Mouse (Mus musculus) megakaryocyte-erythroid progenitor cell, adult 5-6 weeks (primary cell): ENCODE data around the gene Dclre1b. TPM values are rescaled to one million over a fixed set of nuclear protein-coding genes. Genes with fewer than 3 reads are reported as not detected.
"Not testable (repeated sequence)": the region's sequence is repeated elsewhere in the genome, so short reads cannot be mapped to it uniquely, and the experiment has no call there.

Source experiments
- ATAC-seq: replicated peaks from 2 replicates; pipeline ENCODE4 v1.8.0; 2016; ENCODE audit warnings: mild to moderate bottlenecking, inconsistent platforms; ENCODE audit not compliant: severe bottlenecking, poor library complexity, low FRiP score, low TSS enrichment
- total RNA-seq, 2 experiments: library from RNA; stranded (forward) in 1 of 2; stranded (reverse) in 1 of 2; fragments of 200-1000, 215-1000 nt in 1 of 2; fragments of >200 nt in 1 of 2; fragmentation: Nextera tagmentation in 1 of 2; gene quantifications; 2 replicates each; pipeline ENCODE4 v1.2.3; 2014 to 2017

Dclre1b gene
- total RNA-seq (2014; fragmentation: Nextera tagmentation) (17.9 and 25.4 TPM in 2 replicates), total RNA-seq (2017) (8.3 and 9.8 TPM in 2 replicates)

DNA sequence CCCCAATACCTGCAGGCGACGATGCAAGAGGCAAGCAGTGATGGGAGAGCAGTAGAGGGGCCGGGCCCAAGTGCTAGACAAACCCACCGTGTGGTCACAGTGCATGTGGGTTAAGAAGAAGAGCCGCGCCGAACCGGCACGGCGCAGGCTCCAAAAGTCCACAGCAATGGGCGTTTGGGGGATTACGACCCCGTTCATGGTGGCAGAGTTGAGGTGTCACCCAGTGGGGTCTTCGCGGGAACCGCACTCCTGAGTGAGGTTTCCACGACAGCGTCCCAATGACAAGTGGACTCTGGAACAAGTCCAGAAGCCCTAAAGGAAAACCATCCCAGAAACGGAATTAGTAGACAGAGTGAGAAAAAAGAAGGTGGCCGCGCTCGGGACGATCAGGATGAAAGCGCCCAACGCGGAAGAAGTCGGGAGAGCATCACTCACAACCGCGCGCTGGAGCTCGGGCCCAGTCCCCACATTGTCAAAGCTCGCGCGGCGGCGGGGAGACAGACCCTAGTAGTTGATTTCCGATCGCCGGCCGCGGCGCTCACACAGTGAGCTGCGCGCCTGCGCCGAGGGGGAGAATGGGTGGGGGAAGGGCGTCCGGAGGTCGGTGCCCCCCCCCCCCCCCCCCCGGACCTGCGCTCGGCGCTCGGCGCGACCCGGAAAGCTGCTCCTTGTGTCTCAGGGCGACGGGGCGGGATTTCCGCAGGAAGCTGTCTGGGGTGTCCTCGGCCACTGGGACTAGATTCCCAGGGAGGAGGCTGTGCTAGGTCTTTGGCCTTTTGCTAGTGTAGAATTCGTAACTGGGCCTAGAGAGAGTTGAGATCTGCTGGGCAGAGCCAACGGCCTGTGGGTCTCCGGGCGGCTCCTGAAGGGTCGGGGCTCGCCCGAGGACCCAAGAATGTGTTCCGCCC, at the start of gene Dclre1b, which contains the start of the genes Ap4b1 and Gm43064:
Gene Dclre1b, minus strand, starts transcription at position 554 of the 908 bp plus-strand sequence.
Gene Ap4b1, plus strand, starts transcription at position 630 of the 908 bp plus-strand sequence.
Gene Gm43064, plus strand, starts transcription at position 683 of the 908 bp plus-strand sequence.
- ATAC-seq, result peak; percentile 87

GRCm38 (mm10) chr3:103857977-103858563, 48.8 kb upstream of the Dclre1b start:
- ATAC-seq, result no peak

GRCm38 (mm10) chr3:103857036-103857805, 48.0 kb upstream of the Dclre1b start:
- no peak for ATAC-seq

DNA sequence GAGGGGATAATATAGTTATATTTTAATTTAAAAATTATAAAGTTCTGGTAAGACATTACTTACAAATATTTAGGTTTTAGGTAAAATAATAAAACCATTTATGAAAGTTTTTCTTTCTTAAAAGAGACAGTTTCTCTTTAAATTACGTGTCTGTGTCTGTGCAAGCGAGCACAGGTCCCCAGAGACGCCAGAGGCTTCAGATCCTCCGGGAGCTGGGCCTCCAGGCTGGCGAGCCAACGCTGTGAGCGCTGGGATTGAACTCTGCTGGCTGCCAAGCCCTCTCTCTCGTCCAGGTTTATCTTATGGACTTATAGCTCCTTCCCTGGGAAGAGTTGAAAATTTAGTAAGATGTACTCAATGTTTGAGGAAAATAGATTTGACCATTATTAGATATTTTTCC, 44.6 kb upstream of the Dclre1b start:
- ATAC-seq, result no peak

GRCm38 (mm10) chr3:103852565-103853299, 43.5 kb upstream of the Dclre1b start:
- peak; percentile 86 for ATAC-seq

GRCm38 (mm10) chr3:103851882-103852281, 42.6 kb upstream of the Dclre1b start:
- ATAC-seq, result no peak

DNA sequence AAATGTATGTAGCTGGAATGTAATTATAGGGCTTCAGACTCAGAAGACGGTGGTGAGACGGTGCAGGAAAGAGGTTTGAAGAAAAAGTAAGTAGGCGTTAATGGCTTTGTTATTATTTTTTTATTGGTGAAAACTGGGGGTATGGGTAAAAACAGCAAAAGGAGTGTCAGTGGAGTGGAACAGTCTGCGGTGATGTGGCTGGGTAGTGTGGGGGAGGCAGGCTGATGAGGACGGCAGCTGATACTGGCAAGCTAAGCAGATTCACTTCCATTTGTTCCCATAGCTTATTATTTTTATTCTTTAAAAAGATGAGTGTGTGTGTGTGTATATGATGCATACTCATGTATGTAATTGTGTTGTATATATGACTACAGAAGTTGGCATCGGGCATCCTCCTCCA, 42.2 kb upstream of the Dclre1b start:
- no peak for ATAC-seq

DNA sequence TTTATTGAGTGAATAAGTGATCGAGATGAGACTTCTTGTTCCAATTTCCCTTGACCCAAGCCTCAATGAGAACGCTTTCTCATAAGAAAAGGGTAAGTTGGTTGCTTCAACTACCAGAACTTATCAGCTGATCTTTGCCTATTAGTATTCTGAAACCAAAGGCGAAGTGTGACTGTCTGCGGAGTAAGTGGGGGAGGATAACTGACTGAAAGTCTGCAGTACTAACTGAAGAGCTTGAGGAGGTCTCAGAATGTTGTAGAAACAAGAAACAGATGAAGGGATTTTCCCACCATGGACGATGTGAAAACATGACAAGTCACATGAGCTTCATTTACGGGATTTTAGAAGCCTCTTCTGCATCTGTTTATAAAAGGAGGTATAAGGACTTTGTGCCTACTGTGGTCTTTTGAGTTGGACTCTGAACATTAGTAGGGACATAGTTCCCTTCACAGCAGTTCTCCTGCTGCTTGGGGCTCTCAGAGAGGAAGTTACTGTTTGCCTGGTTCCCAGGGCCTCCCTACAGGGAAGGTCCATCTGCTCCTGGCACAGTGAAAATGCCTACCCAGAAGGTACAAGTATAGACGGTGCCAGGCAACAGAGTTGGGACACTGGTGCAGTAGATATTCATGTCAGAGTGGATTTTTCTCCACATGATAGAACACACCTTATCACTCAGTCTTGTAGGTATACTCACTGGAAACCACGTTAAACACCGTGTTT, 41.6 kb upstream of the Dclre1b start:
- no peak; the same call in 1 of the 2 replicates for ATAC-seq

DNA sequence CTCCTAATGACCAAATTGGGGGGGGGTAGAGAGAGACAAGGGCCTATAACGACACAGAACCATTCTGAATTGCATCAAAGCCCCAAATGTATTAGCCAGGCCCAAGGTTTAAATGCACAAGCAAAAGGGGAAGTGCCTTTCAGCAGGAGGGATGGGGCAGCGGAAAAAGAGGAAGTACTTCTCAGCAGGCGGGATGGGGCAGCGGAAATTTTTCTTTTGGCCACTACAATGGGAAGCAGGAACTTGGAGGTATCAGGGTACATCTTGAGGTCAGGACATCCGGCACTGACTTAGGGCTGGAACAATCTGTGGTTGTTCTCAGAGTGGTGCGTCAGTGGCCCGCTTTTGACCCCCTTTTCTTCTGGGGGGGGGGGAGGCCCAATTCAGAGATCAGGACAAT, 31.7 kb upstream of the Dclre1b start:
- not testable (repeated sequence) for ATAC-seq

DNA sequence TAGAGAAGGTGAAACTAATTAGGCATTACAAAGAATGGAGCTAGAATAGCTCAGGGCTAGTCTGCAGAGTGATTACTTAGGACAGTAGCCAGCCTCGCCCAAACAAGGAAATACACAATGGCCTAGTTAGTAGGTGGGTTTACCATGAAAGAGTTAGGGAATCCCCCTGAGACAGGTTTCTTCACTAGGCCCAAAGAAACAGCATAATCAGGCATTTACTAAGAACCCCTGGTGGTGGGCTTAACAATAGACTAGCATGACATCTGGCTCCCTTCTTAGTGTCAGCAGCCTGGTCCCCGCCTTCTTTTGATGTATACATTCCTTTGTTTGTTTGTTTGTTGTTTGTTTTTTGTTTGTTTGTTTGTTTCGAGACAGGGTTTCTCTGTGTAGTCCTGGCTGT, 31.0 kb upstream of the Dclre1b start:
- not testable (repeated sequence) for ATAC-seq

DNA sequence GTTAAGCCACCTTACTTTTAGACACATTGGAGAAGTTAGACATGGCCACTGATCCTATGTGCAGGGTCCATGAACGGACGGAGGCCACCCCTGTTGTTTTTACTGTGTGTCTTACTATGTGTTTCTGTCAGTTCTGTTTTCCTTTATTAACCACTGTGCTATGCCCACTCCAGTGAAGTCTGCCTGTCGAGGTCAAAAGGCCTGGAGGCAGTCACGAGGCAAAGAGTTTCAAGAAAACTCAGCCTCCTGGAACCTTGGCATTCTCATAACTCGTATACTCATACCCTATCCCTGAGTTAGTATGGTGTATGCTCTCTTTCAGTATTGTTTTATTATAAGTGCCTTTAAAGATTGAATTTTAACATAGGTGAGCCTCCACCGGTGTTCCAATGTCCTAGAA, 30.5 kb upstream of the Dclre1b start:
- ATAC-seq, result no peak

GRCm38 (mm10) chr3:103836453-103836852, 27.2 kb upstream of the Dclre1b start:
- ATAC-seq, result no peak

- ATAC-seq, result no peak
These were observed 26.7 kb upstream of the Dclre1b start for GRCm38 (mm10) chr3:103835951-103836310.

GRCm38 (mm10) chr3:103835272-103835950, 26.2 kb upstream of the Dclre1b start:
- ATAC-seq, result no peak

DNA sequence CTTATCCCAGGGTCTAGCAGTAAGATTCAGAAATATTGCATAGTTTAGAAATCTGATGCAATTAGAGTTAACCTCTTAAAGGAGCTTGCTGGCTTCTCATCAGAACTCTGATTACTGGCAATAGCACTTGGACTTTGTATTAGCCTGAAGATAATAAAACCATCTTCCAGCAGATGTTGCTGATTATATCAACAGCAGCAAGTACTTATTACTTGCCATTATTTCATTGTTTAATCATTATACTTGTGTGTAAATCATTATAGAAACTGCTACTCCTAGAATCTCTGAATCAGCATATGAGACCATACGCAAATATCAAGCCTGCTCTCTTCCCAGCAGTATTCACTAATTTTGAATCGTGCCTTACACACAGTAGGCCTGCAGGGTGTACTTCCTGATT, 24.8 kb upstream of the Dclre1b start:
- no peak for ATAC-seq

DNA sequence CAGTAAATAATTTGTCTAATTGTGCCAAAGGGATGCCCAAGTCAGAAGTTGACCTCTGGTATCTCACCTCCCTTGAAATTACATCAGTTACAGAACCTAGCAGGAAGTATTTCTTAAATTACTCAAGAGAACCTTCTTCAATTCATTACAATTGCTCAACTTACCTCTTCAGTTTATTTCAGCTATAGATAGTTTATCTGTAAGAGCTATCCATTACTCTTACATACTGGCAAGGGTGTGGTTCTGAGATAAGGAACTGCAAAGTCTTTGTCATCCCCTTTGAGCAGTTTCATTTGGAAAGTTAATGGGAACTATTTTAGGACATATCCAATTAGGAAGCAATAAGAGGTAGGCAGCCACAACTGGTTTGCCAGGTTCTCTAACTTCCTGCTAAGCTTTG, 23.2 kb upstream of the Dclre1b start, which contains the start of gene Bcl2l15:
Gene Bcl2l15, plus strand, starts transcription at position 176 of the 400 bp plus-strand sequence.
- peak; percentile 49 for ATAC-seq

GRCm38 (mm10) chr3:103831146-103831545, 21.9 kb upstream of the Dclre1b start:
- no peak for ATAC-seq

DNA sequence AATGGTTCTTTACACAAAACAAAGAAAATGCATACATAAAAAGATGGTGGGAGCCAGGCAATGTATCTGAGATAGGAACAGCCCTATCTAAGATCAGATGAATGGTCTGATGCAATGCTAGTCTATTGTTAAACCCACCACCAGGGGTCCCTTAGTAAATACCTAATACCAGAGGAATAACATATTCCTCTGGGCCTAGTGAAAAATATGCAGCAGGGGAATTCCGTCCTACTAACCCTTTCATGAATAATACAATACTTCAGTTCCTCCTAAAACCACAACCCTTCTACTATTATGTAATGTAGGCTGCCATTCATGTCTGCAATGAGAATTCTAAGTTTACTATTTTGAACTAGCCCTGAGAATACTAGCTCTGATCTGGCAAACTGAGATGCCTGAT, 21.4 kb upstream of the Dclre1b start:
- ATAC-seq, result not testable (repeated sequence)
